Mouse (Mus musculus) cerebral cortex, adult 2 months (tissue): ENCODE results near the gene Cnot6.

Experiments
- WGBS: fragments of 180-500 bp; shearing (Covaris S2); methylation state at CpG from one replicate; pipeline ENCODE4 v1.1.7; 2018; 5-methylcytosine and 5-hydroxymethylcytosine counted together

Cnot6 gene

DNA sequence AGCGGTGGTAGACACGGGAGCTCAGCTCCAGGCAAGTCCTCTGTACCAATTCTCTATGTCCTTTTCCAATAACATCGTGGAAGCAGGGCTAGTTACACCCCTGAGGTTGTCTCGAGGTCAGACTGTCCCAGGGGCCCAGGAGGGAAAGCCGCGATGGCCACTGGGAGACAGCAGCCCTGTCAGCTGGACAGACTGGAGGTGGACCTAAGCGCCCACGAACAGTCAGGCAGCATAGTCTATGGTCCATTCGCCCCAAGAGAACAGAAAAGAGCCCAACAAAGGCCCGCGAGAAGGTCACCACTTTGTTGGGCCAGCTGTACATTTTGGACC, 59.5 kb downstream of the Cnot6 start:
- WGBS, result 43% methylated on average over 11 of the region's 11 CpGs

DNA sequence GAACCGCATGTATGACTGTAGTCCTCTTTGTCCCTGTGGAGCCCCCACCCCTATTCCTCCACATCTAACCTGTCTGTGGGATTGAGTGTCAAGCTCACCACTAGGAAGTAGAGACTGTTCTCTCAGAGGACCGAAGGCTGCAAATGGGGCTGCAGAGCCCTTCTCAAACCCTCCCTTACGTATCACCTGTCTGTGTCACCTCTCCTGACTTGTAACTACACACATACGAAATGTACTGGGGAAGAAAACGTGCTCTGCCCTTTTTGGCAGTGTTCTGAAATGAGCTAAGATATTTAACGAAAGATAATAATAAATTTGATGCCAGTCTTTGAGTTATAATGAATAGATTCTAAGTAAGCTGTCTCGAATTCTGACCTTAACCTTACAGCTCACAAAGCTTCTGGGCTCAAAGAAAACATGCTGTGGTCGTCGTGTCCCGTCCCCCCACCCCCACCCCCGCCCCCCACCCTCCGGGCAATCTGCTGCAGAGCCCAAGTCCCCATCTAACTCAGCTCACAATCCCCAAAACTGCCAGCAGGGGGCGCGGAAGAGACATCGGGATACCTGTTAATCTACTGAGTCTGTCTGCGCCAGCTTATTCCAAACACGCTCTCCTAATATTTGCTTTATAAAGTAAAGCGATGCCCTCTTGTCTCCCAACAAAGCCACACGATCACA, 60.0 kb downstream of the Cnot6 start:
- WGBS, result 17% methylated on average over 19 of the region's 19 CpGs

DNA sequence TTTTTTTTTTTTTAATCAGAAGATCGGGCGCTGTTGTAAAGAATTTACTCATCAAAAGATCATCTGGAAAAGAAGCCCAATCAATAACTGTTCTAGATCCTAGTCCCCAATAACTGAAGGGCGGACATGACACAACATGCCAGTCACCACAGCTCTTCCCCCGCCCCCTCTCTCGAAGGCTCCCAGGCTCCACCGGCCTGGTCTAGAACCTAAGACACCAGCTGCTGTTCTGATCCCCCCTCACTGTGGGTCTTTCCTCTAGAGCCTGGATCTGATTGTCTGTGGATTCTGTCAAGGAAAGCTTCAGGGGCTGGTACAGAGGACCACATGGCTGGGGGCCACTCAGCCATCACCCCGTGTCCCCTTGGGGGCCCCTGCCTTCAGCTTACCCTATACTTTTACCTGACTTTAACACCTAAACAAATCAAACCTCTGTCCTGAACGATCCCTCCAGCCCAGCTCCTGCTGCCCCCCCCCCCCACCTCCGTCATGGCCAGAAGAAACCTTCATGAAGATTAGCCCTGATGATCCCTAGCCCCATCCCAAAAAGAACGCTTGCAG, 60.7 kb downstream of the Cnot6 start:
- 68% methylated on average over 10 of the region's 10 CpGs for WGBS

DNA sequence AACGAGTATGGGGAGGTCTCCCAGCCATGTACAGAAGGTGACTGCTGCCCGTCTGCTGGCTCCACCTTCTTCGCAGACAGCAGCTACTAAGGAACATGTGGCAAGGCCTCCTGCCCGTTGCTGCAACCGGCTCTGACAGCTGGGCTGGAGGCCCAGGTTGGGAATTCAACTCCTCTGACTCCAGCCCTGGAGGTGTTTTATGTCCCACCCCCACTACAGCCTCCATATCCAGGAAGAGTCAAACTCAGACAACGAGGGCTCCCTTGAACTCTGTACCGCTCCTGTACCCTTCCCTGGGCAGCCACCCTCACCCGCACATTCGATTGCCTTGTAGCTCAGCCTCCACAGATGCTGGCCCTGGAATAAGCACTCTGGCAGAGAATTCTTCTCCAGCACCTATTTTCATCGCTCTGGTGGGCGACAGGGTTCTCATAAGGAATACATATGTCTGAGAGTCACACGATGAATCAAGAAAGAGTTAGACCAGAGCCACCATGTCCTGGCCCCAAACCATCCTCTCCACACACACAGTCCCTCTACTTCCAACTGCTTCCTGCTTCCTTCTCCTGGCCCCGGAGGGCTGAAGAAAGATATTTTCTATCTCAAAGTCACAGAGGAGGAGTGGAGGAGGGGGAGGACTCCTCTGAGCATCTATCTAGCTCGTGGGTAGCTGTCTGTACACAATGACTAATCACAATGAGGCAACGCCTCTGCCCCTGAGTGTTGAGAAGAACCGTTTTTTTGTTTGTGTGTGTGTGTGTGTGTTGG, 61.3 kb downstream of the Cnot6 start:
- WGBS, result 49% methylated on average over 16 of the region's 16 CpGs

DNA sequence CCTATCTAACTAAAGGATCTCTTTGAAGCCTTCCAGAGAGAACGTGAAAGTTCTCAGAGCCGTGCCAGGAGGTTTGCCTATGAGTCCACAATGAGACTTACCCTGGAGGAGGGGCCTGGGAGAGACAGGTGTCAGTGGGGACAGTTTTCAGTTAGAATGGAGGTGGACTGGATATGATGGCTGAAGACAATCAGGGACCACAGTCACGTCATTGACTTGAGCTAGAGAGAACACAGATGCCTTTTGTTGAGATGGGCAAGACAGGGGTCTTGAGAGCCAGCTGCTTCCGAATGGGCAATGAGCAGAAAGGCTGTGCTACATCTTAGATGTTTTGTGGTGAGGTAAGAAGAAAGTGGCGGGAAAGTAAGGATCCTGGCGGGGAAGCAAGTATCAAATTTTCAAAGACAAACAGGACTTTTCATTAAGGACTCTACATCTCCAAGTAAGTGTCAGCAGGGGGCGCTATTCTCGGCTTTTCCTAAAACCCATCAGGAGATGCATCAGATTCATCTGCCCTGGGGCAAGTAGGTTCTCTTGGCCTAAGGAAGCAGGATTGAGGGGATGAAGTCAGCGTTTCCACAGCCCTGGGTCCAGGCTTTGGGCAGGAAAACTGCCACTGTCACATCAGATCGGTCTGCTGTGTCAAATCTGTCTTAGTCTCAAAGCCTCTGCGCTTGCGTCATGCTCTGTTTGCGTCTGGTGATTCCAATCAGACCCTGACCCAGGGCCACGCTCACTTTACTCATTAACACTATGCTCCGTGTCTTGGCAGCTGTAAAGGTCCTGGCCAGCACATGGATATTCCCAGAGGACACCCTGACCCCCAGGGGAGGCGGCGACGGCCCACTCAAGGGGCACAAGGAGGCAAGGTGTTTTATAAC, 62.2 kb downstream of the Cnot6 start:
- WGBS, result 67% methylated on average over 18 of the region's 18 CpGs

DNA sequence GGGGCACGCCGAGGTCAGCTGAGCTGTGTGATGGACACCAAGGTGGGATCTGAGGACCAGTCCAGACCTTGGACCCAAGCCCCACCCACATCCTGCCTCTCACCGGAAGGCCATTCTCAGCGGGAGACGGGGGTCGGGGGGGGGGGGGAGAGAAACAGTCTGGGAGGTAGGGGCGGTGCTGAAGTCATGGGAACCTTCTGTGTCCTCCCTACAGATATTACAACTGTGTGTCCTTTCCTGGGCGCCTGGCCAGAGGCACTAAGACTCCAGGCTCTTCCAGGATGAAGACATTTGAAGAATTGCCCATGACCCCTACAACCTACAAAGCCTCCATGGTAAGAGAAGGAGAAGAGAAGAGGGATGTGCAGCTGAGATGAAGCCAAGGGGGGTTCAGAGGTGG, 66.8 kb downstream of the Cnot6 start:
- 63% methylated on average over 8 of the region's 8 CpGs for WGBS

DNA sequence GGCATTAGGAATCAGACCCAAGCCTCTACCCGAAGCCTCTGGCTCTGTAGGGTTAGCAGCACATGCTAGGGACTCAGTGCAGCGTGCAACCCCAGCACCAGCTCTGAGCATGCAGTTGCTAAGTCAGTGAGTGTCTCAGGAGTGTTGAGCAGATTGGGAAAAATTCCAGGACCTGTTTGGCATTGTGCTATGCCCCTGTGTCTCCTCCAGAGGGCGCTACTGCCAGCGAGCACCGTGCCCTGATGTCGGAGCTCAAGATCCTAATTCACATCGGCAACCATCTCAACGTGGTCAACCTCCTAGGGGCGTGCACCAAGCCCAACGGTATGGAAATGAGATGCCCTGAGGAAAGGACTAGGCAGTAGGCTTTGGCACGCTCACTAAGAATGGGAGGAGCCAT, 76.1 kb downstream of the Cnot6 start:
- WGBS, result 12% methylated on average over 11 of the region's 11 CpGs

DNA sequence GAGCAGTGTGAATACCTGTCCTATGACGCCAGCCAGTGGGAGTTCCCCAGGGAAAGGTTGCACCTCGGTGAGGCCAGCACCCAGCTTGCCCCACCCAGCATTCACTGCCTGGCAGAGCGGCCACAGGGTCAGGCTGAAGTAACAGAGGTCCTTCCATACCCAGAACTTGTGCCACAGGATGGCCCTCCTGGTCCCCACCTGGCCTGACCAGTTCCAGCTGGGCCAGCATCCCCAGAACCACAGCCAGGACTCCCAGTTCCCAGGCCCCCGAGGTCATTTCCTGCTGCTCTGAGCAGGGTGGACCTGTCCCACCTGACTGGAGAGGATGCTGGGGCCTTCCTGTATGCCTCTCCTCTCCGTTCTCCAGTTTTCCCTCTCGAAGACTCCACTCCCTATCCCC, 76.9 kb downstream of the Cnot6 start:
- WGBS, result 81% methylated on average over 6 of the region's 6 CpGs

DNA sequence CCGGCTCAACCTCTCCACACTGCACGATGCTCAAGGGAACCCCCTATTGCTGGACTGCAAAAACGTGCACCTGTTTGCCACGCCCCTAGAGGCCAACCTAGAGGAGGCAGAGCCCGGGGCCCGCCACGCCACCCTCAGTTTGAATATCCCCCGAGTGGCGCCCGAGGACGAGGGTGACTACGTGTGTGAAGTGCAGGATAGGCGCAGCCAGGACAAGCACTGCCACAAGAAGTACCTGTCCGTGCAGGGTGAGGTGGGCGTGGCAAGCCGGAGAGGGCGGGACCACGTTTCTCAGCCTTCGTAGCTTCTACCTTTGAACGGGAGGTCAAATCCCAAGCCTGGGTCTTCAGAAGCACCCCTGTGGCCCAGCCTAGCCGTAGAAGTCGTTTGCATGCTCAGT, 78.4 kb downstream of the Cnot6 start:
- 21% methylated on average over 22 of the region's 22 CpGs for WGBS

DNA sequence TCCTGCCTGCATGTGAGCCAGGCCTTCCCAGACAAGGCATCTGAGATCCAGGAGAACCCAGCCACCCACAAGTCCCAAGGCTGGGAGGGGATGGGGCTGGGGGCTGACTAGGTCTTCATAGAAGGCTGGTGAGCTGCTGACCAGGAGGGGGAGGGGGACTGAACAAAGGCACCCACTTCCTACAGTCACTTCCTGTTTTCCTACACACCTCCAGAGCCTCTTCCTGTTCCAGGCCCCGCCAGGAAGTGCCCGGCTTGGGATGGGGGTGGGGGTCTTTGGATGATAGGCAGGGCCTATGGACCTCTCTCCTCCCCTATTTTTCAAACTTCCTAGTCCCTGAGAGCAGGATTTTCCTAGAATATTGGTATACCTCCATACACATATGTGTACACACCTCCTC, 80.3 kb downstream of the Cnot6 start:
- 65% methylated on average over 2 of the region's 2 CpGs for whole genome bisulfite sequencing

DNA sequence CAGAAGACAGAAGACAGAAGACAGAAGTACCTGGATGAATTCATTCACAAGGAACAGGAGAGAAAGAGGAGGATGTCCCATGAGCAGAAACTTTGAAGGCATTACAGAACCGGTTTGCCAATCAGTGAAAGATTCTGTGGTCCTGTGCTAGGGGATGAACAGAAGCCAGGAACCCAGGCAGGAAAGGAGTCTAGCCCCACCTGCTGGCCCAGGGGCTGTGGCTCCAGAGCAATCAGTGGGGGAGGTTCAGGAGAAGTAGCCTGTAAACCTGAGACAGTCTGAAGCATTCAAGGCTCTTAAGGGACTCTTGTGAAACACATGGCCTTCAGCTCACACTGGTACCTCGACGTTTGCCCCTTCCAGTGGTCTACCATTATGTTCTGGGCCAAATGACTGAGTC, 81.4 kb downstream of the Cnot6 start:
- WGBS, result 50% methylated on average over 3 of the region's 3 CpGs

DNA sequence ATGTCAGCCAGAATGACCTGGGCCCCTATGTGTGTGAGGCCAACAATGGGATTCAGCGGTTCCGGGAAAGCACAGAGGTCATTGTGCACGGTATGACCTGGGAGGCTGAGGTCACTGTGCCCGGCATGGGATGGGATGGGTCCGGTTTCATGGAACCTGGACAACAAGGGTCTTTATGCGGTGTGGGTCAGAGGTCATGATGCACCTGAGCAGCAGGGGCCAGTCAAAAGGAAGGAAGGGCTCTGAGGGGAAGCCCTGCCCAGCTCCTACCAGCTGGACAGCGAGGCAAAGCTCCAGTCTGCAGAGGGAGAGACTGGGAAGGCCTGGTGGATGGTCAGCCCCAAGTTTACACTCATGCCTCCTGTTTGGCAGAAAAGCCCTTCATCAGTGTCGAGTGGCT, 85.8 kb downstream of the Cnot6 start:
- WGBS, result 82% methylated on average over 8 of the region's 8 CpGs

DNA sequence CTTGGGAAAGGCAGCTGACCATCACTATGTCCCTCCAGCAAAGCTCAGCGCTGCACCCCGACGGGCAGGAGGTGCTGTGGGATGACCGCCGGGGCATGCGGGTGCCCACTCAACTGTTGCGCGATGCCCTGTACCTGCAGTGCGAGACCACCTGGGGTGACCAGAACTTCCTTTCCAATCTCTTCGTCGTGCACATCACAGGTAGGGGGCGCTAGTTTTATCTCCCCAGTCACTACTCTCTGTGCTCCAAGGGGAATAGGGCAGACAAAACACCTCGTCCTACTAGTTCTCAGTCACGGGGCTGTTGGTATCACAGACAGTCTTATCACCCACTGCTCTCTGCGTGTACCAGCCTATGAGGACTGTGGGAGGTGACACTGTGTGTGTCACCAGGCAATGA, 86.7 kb downstream of the Cnot6 start:
- WGBS, result 65% methylated on average over 15 of the region's 15 CpGs

DNA sequence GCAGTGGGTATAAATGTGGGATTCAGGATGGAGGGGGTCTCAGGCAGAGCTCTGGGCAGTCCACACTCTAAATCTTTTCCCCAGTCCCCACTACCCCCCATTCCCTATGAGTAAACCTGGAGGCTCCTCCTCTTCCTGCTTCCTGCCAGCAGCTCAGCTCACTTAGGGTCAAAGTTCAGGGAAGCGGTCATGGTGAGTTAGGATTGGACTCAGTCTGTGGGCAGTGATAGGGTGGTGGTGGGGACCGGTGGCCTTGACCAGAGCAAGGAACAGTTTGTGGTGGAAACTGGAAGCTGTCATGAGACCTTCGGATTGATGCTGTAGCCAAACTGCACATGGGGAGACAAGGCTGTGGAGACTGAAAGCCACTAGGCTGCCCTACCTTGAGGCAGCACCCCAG, 88.4 kb downstream of the Cnot6 start:
- WGBS, result 93% methylated on average over 3 of the region's 3 CpGs

DNA sequence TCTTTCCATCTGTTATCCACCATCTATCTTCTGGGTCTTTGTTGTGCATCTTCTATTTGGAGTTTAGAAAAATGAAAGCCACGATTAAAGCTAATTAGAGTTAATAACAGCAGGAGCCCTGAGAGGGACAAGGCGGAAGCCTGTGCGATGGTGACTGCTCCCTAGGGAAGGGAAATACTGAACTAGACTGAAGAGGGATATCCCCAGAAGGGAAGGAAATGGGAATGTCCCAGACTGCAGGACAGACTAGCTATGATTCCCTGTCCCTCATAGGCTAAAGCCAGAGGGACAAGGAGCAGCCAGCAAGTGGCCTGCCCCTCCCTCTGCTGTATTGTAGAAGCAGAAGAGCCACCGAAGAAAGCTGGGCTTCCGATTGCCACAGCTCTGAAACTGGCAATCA, 90.6 kb downstream of the Cnot6 start:
- WGBS, result 73% methylated on average over 5 of the region's 5 CpGs
